Comparison of ENCODE assay signal across 17 mouse cellular contexts in the genomic region with DNA sequence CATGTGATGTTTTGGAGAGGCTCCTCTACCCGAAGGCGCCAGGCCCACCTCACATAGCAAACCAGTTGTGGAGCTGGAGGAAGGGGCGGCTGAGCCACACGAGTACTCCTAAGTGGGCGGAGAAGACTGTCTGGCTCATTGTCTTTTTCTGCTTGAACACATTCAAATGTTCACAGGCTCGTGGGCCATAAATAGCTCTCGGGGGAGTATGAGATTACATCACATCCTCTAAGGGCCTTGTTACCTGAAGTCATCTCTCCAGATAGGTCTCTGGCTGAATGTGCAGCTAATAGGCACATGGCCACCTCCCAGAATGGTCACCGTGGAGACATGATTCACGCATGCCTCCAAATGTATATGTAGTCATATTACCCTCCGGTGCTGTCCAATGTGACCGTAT.
A peak's percentile ranks its signal among the peaks of the same experiment; 100 is the strongest.
DNase-seq lines count a peak whose midpoint lies in the region; ATAC-seq and TF ChIP-seq lines count a peak whose summit lies in the region.
"Had no signal": no experiment of that assay in that cellular context is flagged by ENCODE, and none has a peak within 500 bp of the region (broad histone marks: within the 10 kb centered on the region; RNA-seq: fewer than 3 reads in every experiment).

No protein-coding gene starts in this region.

- TF ChIP-seq CTCF in heart, postnatal 0 days (IDR thresholded peaks at IDR 0.05; ENCODE audit: low read depth) = no peak
- no peak for TF ChIP-seq CTCF in heart, adult 2 months (IDR thresholded peaks at IDR 0.05)
- no peak for TF ChIP-seq CTCF in brain, embryonic 14.5 days (IDR thresholded peaks at IDR 0.05; ENCODE audit: borderline replicate concordance, extremely low read depth, insufficient read depth, insufficient read length)

- 34% methylated on average over 11 of the region's 11 CpGs for WGBS in heart, postnatal 0 days
- WGBS in heart, adult 2 months = 44% methylated on average over 11 of the region's 11 CpGs
- 59% methylated on average over 11 of the region's 11 CpGs for WGBS in hindbrain, embryonic 14.5 days

- no peak for TF ChIP-seq POLR2A in heart, adult 2 months (IDR thresholded peaks at IDR 0.05; ENCODE audit: insufficient read depth, low read depth, low read length)
- no peak for TF ChIP-seq POLR2A in brain, embryonic 14.5 days (IDR thresholded peaks at IDR 0.05; ENCODE audit: borderline replicate concordance, extremely low read depth, insufficient read depth, insufficient read length, poor library complexity, severe bottlenecking)

- no peak overlapping the region for H3K4me2 ChIP-seq in heart, postnatal 0 days (ENCODE audit: low read depth, low read length)
- no peak overlapping the region for H3K4me2 ChIP-seq in hindbrain, embryonic 14.5 days (replicated peaks)
- H3K4me2 ChIP-seq: heart, embryonic 12.5 days; hindbrain, embryonic 13.5 days; liver, embryonic 12.5 days; midbrain, embryonic 13.5 days; stomach, embryonic 15.5 days had no signal

- no peak for TF ChIP-seq EP300 in heart, postnatal 0 days (IDR thresholded peaks at IDR 0.05; ENCODE audit: low read depth)
- TF ChIP-seq EP300 in heart, adult 2 months (IDR thresholded peaks at IDR 0.05; ENCODE audit: insufficient read depth, low read depth, low read length) = no peak

- no peaks in the 10 kb centered on the region for H3K9me3 ChIP-seq in heart, postnatal 0 days (replicated peaks; ENCODE audit: control insufficient read depth, low read length)
- no peaks in the 10 kb centered on the region for H3K9me3 ChIP-seq in hindbrain, embryonic 14.5 days (ENCODE audit: control insufficient read depth, low read length)
- H3K9me3 ChIP-seq: heart, embryonic 12.5 days; hindbrain, embryonic 13.5 days; liver, embryonic 12.5 days; midbrain, embryonic 13.5 days; stomach, embryonic 15.5 days had no signal

- no peak for DNase-seq in heart, postnatal 0 days (ENCODE audit: low spot score)
- DNase-seq in heart, adult 2 months = no peak
- DNase-seq in brain, embryonic 14.5 days (ENCODE audit: low read depth) = peak; percentile 39
- peak; percentile 36 to 60 for DNase-seq in left cerebral cortex, adult 18-20 months (ENCODE audit: low spot score in 2 of 2)
- DNase-seq in right cerebral cortex, postnatal 10 days (ENCODE audit: low spot score in 2 of 2) = peak; percentile 62 to 80
- no peak for DNase-seq in hindbrain, embryonic 14.5 days (ENCODE audit: low spot score)
- no peak for DNase-seq in thymus, adult 18-20 months
- DNase-seq in lung, postnatal 14 days = no peak
- DNase-seq: cerebellum, postnatal 36 days; kidney, adult 9 months; lung, postnatal 36 days; thymus, postnatal 4 days had no signal

- H3K4me3 ChIP-seq in heart, postnatal 0 days (ENCODE audit: low read depth, low read length) = no peak overlapping the region
- H3K4me3 ChIP-seq in heart, adult 2 months = no peak overlapping the region
- no peak overlapping the region for H3K4me3 ChIP-seq in hindbrain, embryonic 14.5 days (replicated peaks; ENCODE audit: low read length)
- H3K4me3 ChIP-seq: heart, embryonic 12.5 days; hindbrain, embryonic 13.5 days; liver, embryonic 12.5 days; midbrain, embryonic 13.5 days; stomach, embryonic 15.5 days had no signal

- H3K27me3 ChIP-seq in heart, postnatal 0 days (ENCODE audit: control insufficient read depth, insufficient read depth, low read length) = no peaks in the 10 kb centered on the region
- H3K27me3 ChIP-seq in heart, adult 2 months (ENCODE audit: control insufficient read depth, insufficient read depth, low read length) = no peaks in the 10 kb centered on the region
- H3K27me3 ChIP-seq in hindbrain, embryonic 14.5 days (ENCODE audit: control insufficient read depth, insufficient read depth, low read length) = no peaks in the 10 kb centered on the region
- H3K27me3 ChIP-seq: heart, embryonic 12.5 days; liver, embryonic 12.5 days; midbrain, embryonic 13.5 days; stomach, embryonic 15.5 days had no signal

- no peaks in the 10 kb centered on the region for H3K36me3 ChIP-seq in heart, postnatal 0 days (replicated peaks; ENCODE audit: control insufficient read depth, insufficient read depth, low read length)
- H3K36me3 ChIP-seq in heart, adult 2 months (ENCODE audit: control insufficient read depth, insufficient read depth, low read length) = no peaks in the 10 kb centered on the region
- no peaks in the 10 kb centered on the region for H3K36me3 ChIP-seq in hindbrain, embryonic 14.5 days (replicated peaks; ENCODE audit: control insufficient read depth, insufficient read depth)
- H3K36me3 ChIP-seq: heart, embryonic 12.5 days; hindbrain, embryonic 13.5 days; liver, embryonic 12.5 days; midbrain, embryonic 13.5 days; stomach, embryonic 15.5 days had no signal

- intact Hi-C loops in heart, adult 2 months (cut with DNase I) = no loop called here

- 0 out of 2 replicates have a peak, but pooled peaks have one; percentile 17 for ATAC-seq in heart, postnatal 0 days (ENCODE audit: insufficient read depth, low read depth)
- ATAC-seq in hindbrain, embryonic 14.5 days (ENCODE audit: low FRiP score) = no peak
- ATAC-seq: liver, embryonic 12.5 days; midbrain, embryonic 13.5 days had no signal

- H3K9ac ChIP-seq in heart, postnatal 0 days (replicated peaks; ENCODE audit: low read depth, low read length) = no peak overlapping the region
- H3K9ac ChIP-seq in heart, adult 2 months (ENCODE audit: low read depth, low read length) = no peak overlapping the region
- H3K9ac ChIP-seq in hindbrain, embryonic 14.5 days = no peak overlapping the region
- H3K9ac ChIP-seq: heart, embryonic 12.5 days; hindbrain, embryonic 13.5 days; liver, embryonic 12.5 days; midbrain, embryonic 13.5 days; stomach, embryonic 15.5 days had no signal

- peaks cover 13% of the 10 kb centered on the region for H3K4me1 ChIP-seq in heart, postnatal 0 days (ENCODE audit: control insufficient read depth, insufficient read depth)
- H3K4me1 ChIP-seq in heart, adult 2 months (ENCODE audit: control insufficient read depth, insufficient read depth, low read length) = peaks cover 7% of the 10 kb centered on the region
- 0 out of 2 replicates have a peak, but pooled peaks cover 2% of the 10 kb centered on the region for H3K4me1 ChIP-seq in hindbrain, embryonic 14.5 days (replicated peaks; ENCODE audit: control insufficient read depth, insufficient read depth, low read length)
- H3K4me1 ChIP-seq: liver, embryonic 12.5 days; stomach, embryonic 15.5 days had no signal

- no peak overlapping the region for H3K27ac ChIP-seq in heart, postnatal 0 days (ENCODE audit: low read depth)
- H3K27ac ChIP-seq in heart, adult 2 months = no peak overlapping the region
- no peak overlapping the region for H3K27ac ChIP-seq in hindbrain, embryonic 14.5 days
- H3K27ac ChIP-seq: hindbrain, embryonic 13.5 days; liver, embryonic 12.5 days; midbrain, embryonic 13.5 days; stomach, embryonic 15.5 days had no signal

- H3K79me2 ChIP-seq in heart, adult 2 months (replicated peaks; ENCODE audit: control insufficient read depth, insufficient read depth, low read length) = no peaks in the 10 kb centered on the region

Comparison
In these comparisons a context has a peak if more than half of its experiments do, and no peak if none do; other contexts are left out.
1. DNase-seq: peak in brain, embryonic 14.5 days (single experiment), left cerebral cortex, adult 18-20 months (2 of 2) and right cerebral cortex, postnatal 10 days (2 of 2); none in heart, postnatal 0 days (single experiment), heart, adult 2 months (0 of 2), hindbrain, embryonic 14.5 days (single experiment), thymus, adult 18-20 months (0 of 2) and lung, postnatal 14 days (single experiment).